Mouse (Mus musculus) neural tube, embryonic 14.5 days (tissue): ENCODE measurements around the gene Tspo. TPM values are rescaled to one million over a fixed set of nuclear protein-coding genes. Genes with fewer than 3 reads are reported as not detected.

Source experiments
- ATAC-seq: fragments of 200-750 bp; cut with Nextera tagmentation; 2 replicates; pipeline ENCODE4 v1.8.0; 2017; ENCODE audit warnings: low read depth, mild to moderate bottlenecking, moderate TSS enrichment, moderate library complexity
- H3K27ac ChIP-seq: fragments of 300-500 bp; sonication (generic); 2 replicates; pipeline ENCODE4 v1.5.1; 2014; ENCODE audit warnings: low read depth, mild to moderate bottlenecking, control low read depth, low read length, moderate library complexity, mixed read lengths
- H3K27me3 ChIP-seq: fragments of 300-500 bp; sonication (generic); 2 replicates; pipeline ENCODE4 v1.6.1; 2014; ENCODE audit warnings: low read length; ENCODE audit not compliant: control insufficient read depth, insufficient read depth
- H3K36me3 ChIP-seq: fragments of 300-500 bp; sonication (generic); 2 replicates; pipeline ENCODE4 v1.6.1; 2014; ENCODE audit warnings: low read length, mixed read lengths; ENCODE audit not compliant: control insufficient read depth, insufficient read depth
- H3K4me1 ChIP-seq: fragments of 300-500 bp; sonication (generic); 2 replicates; pipeline ENCODE4 v1.6.1; 2014; ENCODE audit warnings: low read length; ENCODE audit not compliant: control insufficient read depth, insufficient read depth
- H3K4me2 ChIP-seq: fragments of 300-500 bp; sonication (generic); 2 replicates; pipeline ENCODE4 v1.6.1; 2014; ENCODE audit warnings: mild to moderate bottlenecking, low read depth, low read length, control low read depth
- H3K4me3 ChIP-seq: fragments of 300-500 bp; sonication (generic); 2 replicates; pipeline ENCODE4 v1.5.1; 2014; ENCODE audit warnings: low read depth, low read length, control low read depth, mixed read lengths
- H3K9ac ChIP-seq: fragments of 300-500 bp; sonication (generic); replicated peaks from 2 replicates; pipeline ENCODE4 v1.6.1; 2014; ENCODE audit warnings: low read depth, mild to moderate bottlenecking, control low read depth, low read length, mixed read lengths
- H3K9me3 ChIP-seq: fragments of 300-500 bp; sonication (generic); 2 replicates; pipeline ENCODE4 v1.6.1; 2016; ENCODE audit warnings: low read length; ENCODE audit not compliant: control insufficient read depth
- WGBS: fragments of 180-500 bp; shearing (Covaris S2); extraction: QIAGEN DNeasy Blood & Tissue Kit; methylation state at CpG from one replicate; pipeline ENCODE4 v1.1.7; 2014; 5-methylcytosine and 5-hydroxymethylcytosine counted together
- polyA plus RNA-seq: library from polyadenylated mRNA; unstranded; fragments of >200 nt; fragmentation: Nextera tagmentation; extraction: Ambion mirVana; gene quantifications from 2 replicates; pipeline ENCODE4 v1.2.1, GENCODE M21; 2014

The Tspo gene
- polyA plus RNA-seq, 1 experiment from 2014 or later, result 4.7 TPM

GRCm38 (mm10) chr15:83527092-83527437 is 36.3 kb upstream of the Tspo start:
- H3K9me3 ChIP-seq, result no peaks in the 10 kb centered on the region
- peak overlapping the region; percentile 12; the same call in 1 of the 2 replicates for H3K9ac ChIP-seq
- H3K4me2 ChIP-seq, result peak overlapping the region; percentile 93
- H3K36me3 ChIP-seq, result no peaks in the 10 kb centered on the region
- 0 out of 2 replicates have a peak, but pooled peaks have one; percentile 28 for ATAC-seq
- peak overlapping the region; percentile 36 for H3K4me3 ChIP-seq
- peaks cover 15% of the 10 kb centered on the region for H3K4me1 ChIP-seq
- no peak overlapping the region for H3K27ac ChIP-seq
- under 1% methylated on average over 26 of the region's 26 CpGs for WGBS
- H3K27me3 ChIP-seq, result peaks cover 16% of the 10 kb centered on the region

DNA sequence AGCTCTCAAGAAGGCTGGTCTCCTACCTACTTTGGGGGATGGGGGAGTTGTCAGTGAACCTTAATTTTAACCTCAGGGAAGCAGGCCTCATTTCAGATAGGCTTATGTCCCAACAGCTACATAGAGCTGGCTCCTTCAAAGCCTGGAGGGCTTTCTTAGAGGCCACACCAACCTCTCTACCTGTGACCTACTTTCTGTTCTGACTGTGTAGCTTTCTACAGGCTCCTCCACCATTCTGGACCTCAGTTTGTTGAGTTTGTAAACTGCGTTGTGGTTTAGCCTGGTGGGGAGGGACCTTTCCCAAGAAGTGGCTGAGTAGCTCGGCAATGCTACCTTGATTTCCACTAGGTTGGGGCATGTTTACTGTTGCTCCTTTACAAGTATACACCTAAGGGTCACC is 35.6 kb upstream of the Tspo start:
- 70% methylated on average over 2 of the region's 2 CpGs for WGBS
- H3K36me3 ChIP-seq, result no peaks in the 10 kb centered on the region
- H3K4me2 ChIP-seq, result no peak overlapping the region
- no peak for ATAC-seq
- peaks cover 15% of the 10 kb centered on the region for H3K4me1 ChIP-seq
- no peaks in the 10 kb centered on the region for H3K9me3 ChIP-seq
- H3K4me3 ChIP-seq, result no peak overlapping the region
- no peak overlapping the region for H3K27ac ChIP-seq
- peaks cover 16% of the 10 kb centered on the region for H3K27me3 ChIP-seq
- no peak overlapping the region for H3K9ac ChIP-seq

- H3K4me2 ChIP-seq, result no peak overlapping the region
- no peak for ATAC-seq
- H3K4me1 ChIP-seq, result peaks cover 15% of the 10 kb centered on the region
- H3K27me3 ChIP-seq, result peaks cover 16% of the 10 kb centered on the region
- H3K27ac ChIP-seq, result no peak overlapping the region
- H3K4me3 ChIP-seq, result no peak overlapping the region
- WGBS, result 72% methylated on average over 4 of the region's 4 CpGs
- H3K9ac ChIP-seq, result no peak overlapping the region
- H3K9me3 ChIP-seq, result no peaks in the 10 kb centered on the region
- no peaks in the 10 kb centered on the region for H3K36me3 ChIP-seq
Observed at GRCm38 (mm10) chr15:83528892-83529291, 34.5 kb upstream of the Tspo start.

GRCm38 (mm10) chr15:83529765-83530164 is 33.6 kb upstream of the Tspo start:
- ATAC-seq, result no peak
- Histone ChIP-seq H3K4me3 (no peak overlapping the region), H3K9me3 (no peaks in the 10 kb centered on the region), H3K27ac (no peak overlapping the region), H3K4me1 (peaks cover 15% of the 10 kb centered on the region), H3K27me3 (peaks cover 16% of the 10 kb centered on the region), H3K4me2 (no peak overlapping the region), H3K9ac (no peak overlapping the region), H3K36me3 (no peaks in the 10 kb centered on the region)
- 89% methylated on average over 5 of the region's 5 CpGs for WGBS

DNA sequence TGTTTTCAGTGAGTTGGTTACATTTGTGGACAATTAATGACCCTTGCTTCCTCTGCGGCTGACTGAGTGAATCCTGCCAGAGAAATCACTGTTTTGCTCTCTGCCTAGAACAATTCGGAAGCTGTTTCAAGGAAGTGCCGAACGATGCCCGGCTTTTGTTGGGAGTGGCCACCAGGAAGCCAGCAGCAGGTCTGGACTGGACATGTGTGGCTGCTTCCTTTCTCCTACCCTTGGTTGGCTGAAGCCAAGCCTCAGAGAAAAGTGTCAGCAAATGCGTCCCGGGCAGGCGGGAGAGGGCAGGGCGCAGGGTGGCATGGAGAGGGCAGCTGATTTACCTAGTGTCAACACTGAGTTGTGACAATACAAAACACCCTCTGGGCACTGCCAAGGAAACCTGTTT is 33.2 kb upstream of the Tspo start:
- no peaks in the 10 kb centered on the region for H3K36me3 ChIP-seq
- H3K4me2 ChIP-seq, result no peak overlapping the region
- WGBS, result 81% methylated on average over 9 of the region's 9 CpGs
- no peak overlapping the region for H3K4me3 ChIP-seq
- peaks cover 16% of the 10 kb centered on the region for H3K27me3 ChIP-seq
- H3K9ac ChIP-seq, result no peak overlapping the region
- peaks cover 15% of the 10 kb centered on the region for H3K4me1 ChIP-seq
- no peak for ATAC-seq
- no peaks in the 10 kb centered on the region for H3K9me3 ChIP-seq
- H3K27ac ChIP-seq, result no peak overlapping the region

- H3K9ac ChIP-seq, result no peak overlapping the region
- ATAC-seq, result no peak
- 71% methylated on average over 6 of the region's 6 CpGs for WGBS
- peaks cover 15% of the 10 kb centered on the region for H3K4me1 ChIP-seq
- H3K36me3 ChIP-seq, result no peaks in the 10 kb centered on the region
- H3K9me3 ChIP-seq, result no peaks in the 10 kb centered on the region
- peaks cover 13% of the 10 kb centered on the region for H3K27me3 ChIP-seq
- H3K4me2 ChIP-seq, result no peak overlapping the region
- H3K4me3 ChIP-seq, result no peak overlapping the region
- no peak overlapping the region for H3K27ac ChIP-seq
Observed at GRCm38 (mm10) chr15:83530688-83531087, 32.7 kb upstream of the Tspo start.

DNA sequence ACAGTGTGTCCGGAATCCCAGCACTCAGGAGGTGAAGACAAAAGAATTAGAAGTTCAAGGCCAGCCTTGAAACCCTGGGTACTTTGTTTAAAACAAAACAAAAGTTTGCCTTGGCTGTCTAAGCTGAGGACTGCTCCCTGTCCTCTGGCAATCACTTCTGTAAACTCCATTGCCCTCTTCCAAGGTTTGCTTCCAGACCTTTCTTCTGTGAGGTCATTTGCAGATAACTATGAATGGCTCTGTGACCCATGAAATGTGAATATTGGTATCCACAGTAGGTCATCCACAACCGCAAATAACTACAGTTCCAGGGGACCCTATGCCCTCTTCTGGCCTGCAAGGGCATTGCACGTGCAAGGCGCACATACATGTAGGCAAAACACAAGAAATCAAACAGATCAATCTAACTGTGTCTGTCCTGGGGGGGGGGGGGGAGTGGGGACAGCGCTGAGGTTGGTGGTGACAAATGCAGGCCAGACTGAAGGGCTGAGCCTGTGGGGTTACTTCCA is 31.4 kb upstream of the Tspo start:
- H3K27ac ChIP-seq, result no peak overlapping the region
- no peaks in the 10 kb centered on the region for H3K36me3 ChIP-seq
- H3K27me3 ChIP-seq, result peaks cover 6% of the 10 kb centered on the region
- H3K4me3 ChIP-seq, result no peak overlapping the region
- H3K4me1 ChIP-seq, result peaks cover 3% of the 10 kb centered on the region
- H3K9ac ChIP-seq, result no peak overlapping the region
- 74% methylated on average over 5 of the region's 5 CpGs for WGBS
- H3K4me2 ChIP-seq, result no peak overlapping the region
- no peak for ATAC-seq
- no peaks in the 10 kb centered on the region for H3K9me3 ChIP-seq

DNA sequence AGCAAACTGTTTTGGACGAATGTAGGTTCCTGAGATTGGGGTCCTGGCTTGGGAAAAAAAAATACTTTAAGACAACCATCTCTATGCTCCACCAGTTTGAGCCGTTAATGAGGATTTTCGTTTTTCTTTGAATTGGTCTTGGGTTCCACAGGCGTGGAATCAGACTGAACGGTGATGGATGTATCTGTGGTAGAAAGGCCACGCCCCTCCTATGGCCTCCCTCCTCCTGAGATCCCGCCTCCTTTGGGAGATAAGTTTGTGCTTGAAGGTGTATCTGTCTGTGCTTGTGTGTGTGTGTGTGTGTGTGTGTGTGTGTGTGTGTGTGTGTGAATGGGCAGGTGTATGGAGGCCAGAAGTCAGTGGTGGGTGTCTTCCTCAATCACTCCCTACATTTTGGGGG is 30.8 kb upstream of the Tspo start:
- 83% methylated on average over 7 of the region's 7 CpGs for WGBS
- no peaks in the 10 kb centered on the region for H3K36me3 ChIP-seq
- H3K9ac ChIP-seq, result no peak overlapping the region
- H3K4me1 ChIP-seq, result no peaks in the 10 kb centered on the region
- no peak for ATAC-seq
- no peak overlapping the region for H3K4me3 ChIP-seq
- H3K4me2 ChIP-seq, result no peak overlapping the region
- H3K9me3 ChIP-seq, result no peaks in the 10 kb centered on the region
- peaks cover under 1% of the 10 kb centered on the region; the same call in 1 of the 2 replicates for H3K27me3 ChIP-seq
- no peak overlapping the region for H3K27ac ChIP-seq

DNA sequence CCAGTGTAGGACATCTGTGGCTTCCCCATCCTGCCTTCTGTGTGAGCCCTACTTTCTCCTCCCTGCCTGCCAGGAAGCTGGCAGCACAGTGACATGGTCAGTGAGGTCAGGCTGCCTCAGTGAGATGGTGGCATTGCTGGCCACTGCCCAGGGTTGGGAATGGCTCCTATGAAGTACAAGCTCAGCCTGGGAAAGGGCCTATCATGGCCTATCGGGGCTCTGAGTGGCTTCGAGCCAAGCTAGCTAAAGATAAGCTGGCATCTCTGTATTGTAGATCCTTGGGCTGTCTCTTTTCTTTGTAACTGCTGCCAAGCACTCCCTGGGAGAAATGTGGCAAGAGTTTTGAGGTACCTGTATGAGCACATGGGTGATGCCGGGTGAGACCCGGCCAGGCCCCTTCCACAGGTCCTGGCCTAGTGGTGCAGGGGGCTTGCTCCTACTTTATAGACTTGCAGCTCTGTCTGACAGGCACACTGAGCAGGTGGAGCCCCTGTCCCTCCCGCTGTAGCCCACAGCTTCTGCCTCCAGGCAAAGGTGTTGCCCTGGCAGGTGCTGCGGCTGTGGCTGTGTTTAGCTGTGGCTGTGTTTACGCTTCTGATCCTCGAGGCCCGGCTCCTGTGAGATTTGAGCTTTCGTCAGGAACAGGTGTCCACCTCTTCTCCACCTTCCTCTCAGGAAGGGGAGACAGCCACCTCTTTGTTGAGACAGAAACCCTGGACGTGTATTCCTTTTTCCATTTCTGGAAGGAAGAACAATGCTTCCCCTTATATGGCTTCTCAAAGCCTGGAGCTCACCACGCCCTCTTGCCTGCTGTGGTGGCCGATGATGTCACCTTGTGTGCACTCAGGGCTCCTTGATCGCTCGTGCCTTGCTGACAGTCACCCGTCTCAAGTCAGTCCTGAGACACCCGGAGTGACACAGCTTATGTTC is 28.2 kb upstream of the Tspo start:
- no peak overlapping the region for H3K9ac ChIP-seq
- H3K9me3 ChIP-seq, result no peaks in the 10 kb centered on the region
- H3K4me3 ChIP-seq, result no peak overlapping the region
- no peak overlapping the region for H3K27ac ChIP-seq
- ATAC-seq, result no peak
- H3K36me3 ChIP-seq, result no peaks in the 10 kb centered on the region
- 79% methylated on average over 17 of the region's 17 CpGs for WGBS
- H3K27me3 ChIP-seq, result no peaks in the 10 kb centered on the region
- no peak overlapping the region for H3K4me2 ChIP-seq
- H3K4me1 ChIP-seq, result no peaks in the 10 kb centered on the region
